Mouse (Mus musculus): Measurements from ENCODE around the gene Bmp2k. TPM values are rescaled to one million over a fixed set of nuclear protein-coding genes. Genes with fewer than 3 reads are reported as not detected.

Bmp2k gene
- polyA plus RNA-seq, 1 experiment from 2014 or later, result 16.5 TPM

GRCm38 (mm10) chr5:97099954-97100353 is 102.5 kb downstream of the Bmp2k start:
- Histone ChIP-seq H3K4me3 (ENCODE audit: low read depth, low read length) (no peak overlapping the region), H3K9me3 (ENCODE audit: low read length) (no peaks in the 10 kb centered on the region), H3K4me1 (ENCODE audit: insufficient read depth, low read depth, low read length) (no peaks in the 10 kb centered on the region), H3K9ac (replicated peaks; ENCODE audit: low read depth) (no peak overlapping the region), H3K27me3 (replicated peaks; ENCODE audit: insufficient read depth, low read length) (no peaks in the 10 kb centered on the region), H3K27ac (ENCODE audit: low read length) (no peak overlapping the region), H3K36me3 (ENCODE audit: insufficient read depth, low read length) (no peaks in the 10 kb centered on the region), H3K4me2 (replicated peaks; ENCODE audit: low read depth, low read length) (no peak overlapping the region)
- TF ChIP-seq EP300 (IDR thresholded peaks at IDR 0.05), result no peak
- TF ChIP-seq CTCF (IDR thresholded peaks at IDR 0.05), result no peak
- DNase-seq (ENCODE audit: low spot score) (no peak), ATAC-seq (no peak)
- 87% methylated on average over 8 of the region's 8 CpGs for WGBS

- H3K4me3 ChIP-seq (ENCODE audit: low read depth, low read length), result no peak overlapping the region
- no peaks in the 10 kb centered on the region for H3K9me3 ChIP-seq (ENCODE audit: low read length)
- H3K4me2 ChIP-seq (replicated peaks; ENCODE audit: low read depth, low read length), result no peak overlapping the region
- H3K27ac ChIP-seq (ENCODE audit: low read length), result no peak overlapping the region
- TF ChIP-seq CTCF (IDR thresholded peaks at IDR 0.05), result no peak
- TF ChIP-seq EP300 (IDR thresholded peaks at IDR 0.05), result no peak
- WGBS, result 88% methylated on average over 5 of the region's 5 CpGs
- ATAC-seq (no peak), DNase-seq (ENCODE audit: low spot score) (no peak)
- H3K9ac ChIP-seq (replicated peaks; ENCODE audit: low read depth), result no peak overlapping the region
- H3K27me3 ChIP-seq (replicated peaks; ENCODE audit: insufficient read depth, low read length), result no peaks in the 10 kb centered on the region
- no peaks in the 10 kb centered on the region for H3K36me3 ChIP-seq (ENCODE audit: insufficient read depth, low read length)
- peaks cover 5% of the 10 kb centered on the region; the same call in 1 of the 2 replicates for H3K4me1 ChIP-seq (ENCODE audit: insufficient read depth, low read depth, low read length)
These were observed 110.8 kb downstream of the Bmp2k start for GRCm38 (mm10) chr5:97108333-97108732.

- no peak overlapping the region for H3K9ac ChIP-seq (replicated peaks; ENCODE audit: low read depth)
- DNase-seq (ENCODE audit: low spot score), result no peak
- no peak overlapping the region for H3K4me2 ChIP-seq (replicated peaks; ENCODE audit: low read depth, low read length)
- H3K4me3 ChIP-seq (ENCODE audit: low read depth, low read length), result no peak overlapping the region
- 53% methylated on average over 2 of the region's 2 CpGs for WGBS
- no peaks in the 10 kb centered on the region for H3K27me3 ChIP-seq (replicated peaks; ENCODE audit: insufficient read depth, low read length)
- no peak for ATAC-seq
- H3K27ac ChIP-seq (ENCODE audit: low read length), result no peak overlapping the region
- H3K9me3 ChIP-seq (ENCODE audit: low read length), result no peaks in the 10 kb centered on the region
- no peak for TF ChIP-seq EP300 (IDR thresholded peaks at IDR 0.05)
- no peak for TF ChIP-seq CTCF (IDR thresholded peaks at IDR 0.05)
- H3K36me3 ChIP-seq (ENCODE audit: insufficient read depth, low read length), result no peaks in the 10 kb centered on the region
- peaks cover 5% of the 10 kb centered on the region; the same call in 1 of the 2 replicates for H3K4me1 ChIP-seq (ENCODE audit: insufficient read depth, low read depth, low read length)
These were observed 112.6 kb downstream of the Bmp2k start for GRCm38 (mm10) chr5:97110133-97110532.

GRCm38 (mm10) chr5:97110697-97111096 is 113.2 kb downstream of the Bmp2k start:
- Histone ChIP-seq H3K9me3 (ENCODE audit: low read length) (no peaks in the 10 kb centered on the region), H3K4me3 (ENCODE audit: low read depth, low read length) (peak overlapping the region; percentile 68), H3K4me1 (ENCODE audit: insufficient read depth, low read depth, low read length) (peaks cover 5% of the 10 kb centered on the region; the same call in 1 of the 2 replicates), H3K4me2 (replicated peaks; ENCODE audit: low read depth, low read length) (peak overlapping the region; percentile 91), H3K27me3 (replicated peaks; ENCODE audit: insufficient read depth, low read length) (no peaks in the 10 kb centered on the region), H3K36me3 (ENCODE audit: insufficient read depth, low read length) (no peaks in the 10 kb centered on the region), H3K27ac (ENCODE audit: low read length) (no peak overlapping the region), H3K9ac (replicated peaks; ENCODE audit: low read depth) (0 out of 2 replicates have a peak overlapping the region, but pooled peaks have one; percentile 46)
- no peak for DNase-seq (ENCODE audit: low spot score)
- 16% methylated on average over 5 of the region's 5 CpGs for WGBS
- no peak for TF ChIP-seq CTCF (IDR thresholded peaks at IDR 0.05)
- no peak for TF ChIP-seq EP300 (IDR thresholded peaks at IDR 0.05)
- ATAC-seq, result no peak

- Histone ChIP-seq H3K9me3 (ENCODE audit: low read length) (no peaks in the 10 kb centered on the region), H3K4me2 (replicated peaks; ENCODE audit: low read depth, low read length) (peak within 1 kb of the TSS; percentile 91), H3K27ac (ENCODE audit: low read length) (peak within 1 kb of the TSS; percentile 71; the same call in 1 of the 2 replicates), H3K4me3 (ENCODE audit: low read depth, low read length) (peak within 1 kb of the TSS; percentile 68), H3K9ac (replicated peaks; ENCODE audit: low read depth) (peak within 1 kb of the TSS; percentile 46), H3K36me3 (ENCODE audit: insufficient read depth, low read length) (no peaks in the 10 kb centered on the region), H3K27me3 (replicated peaks; ENCODE audit: insufficient read depth, low read length) (no peaks in the 10 kb centered on the region), H3K4me1 (ENCODE audit: insufficient read depth, low read depth, low read length) (peaks cover 5% of the 10 kb centered on the region; the same call in 1 of the 2 replicates)
- TF ChIP-seq EP300 (IDR thresholded peaks at IDR 0.05), result no peak
- no peak for TF ChIP-seq CTCF (IDR thresholded peaks at IDR 0.05)
- ATAC-seq (peak; percentile 99), DNase-seq (ENCODE audit: low spot score) (peak; percentile 96)
- under 1% methylated on average over 50 of the region's 62 CpGs for WGBS
These were observed 113.9 kb downstream of the Bmp2k start, which contains the start of gene Paqr3 for GRCm38 (mm10) chr5:97111207-97111910. Gene Paqr3 (minus strand): TSS chr5:97111596.

GRCm38 (mm10) chr5:97124977-97125376 is 127.5 kb downstream of the Bmp2k start:
- Histone ChIP-seq H3K27ac (ENCODE audit: low read length) (no peak overlapping the region), H3K36me3 (ENCODE audit: insufficient read depth, low read length) (no peaks in the 10 kb centered on the region), H3K4me1 (ENCODE audit: insufficient read depth, low read depth, low read length) (no peaks in the 10 kb centered on the region), H3K4me2 (replicated peaks; ENCODE audit: low read depth, low read length) (peak overlapping the region; percentile 19; the same call in 1 of the 2 replicates), H3K9ac (replicated peaks; ENCODE audit: low read depth) (no peak overlapping the region), H3K4me3 (ENCODE audit: low read depth, low read length) (no peak overlapping the region), H3K27me3 (replicated peaks; ENCODE audit: insufficient read depth, low read length) (no peaks in the 10 kb centered on the region), H3K9me3 (ENCODE audit: low read length) (no peaks in the 10 kb centered on the region)
- TF ChIP-seq EP300 (IDR thresholded peaks at IDR 0.05) (no peak), CTCF (IDR thresholded peaks at IDR 0.05) (no peak)
- whole genome bisulfite sequencing, result 59% methylated on average over 12 of the region's 12 CpGs
- DNase-seq (ENCODE audit: low spot score), result no peak
- ATAC-seq, result peak; percentile 38; the same call in 1 of the 2 replicates

Measured in lung, postnatal 0 days (tissue).